Mouse (Mus musculus) intestine, embryonic 14.5 days (tissue): Measurements from ENCODE around the gene Grin2b. TPM values are rescaled to one million over a fixed set of nuclear protein-coding genes. Genes with fewer than 3 reads are reported as not detected.

ENCODE experiments used
- ATAC-seq: fragments of 200-750 bp; cut with Nextera tagmentation; replicated peaks from 2 replicates; pipeline ENCODE4 v1.8.0; 2017; ENCODE audit warnings: low read depth, moderate number of reproducible peaks, moderate TSS enrichment, moderate library complexity; ENCODE audit not compliant: low FRiP score, low TSS enrichment
- DNase-seq: peaks from one replicate; pipeline ENCODE4 v3.0.0-alpha.2; 2018; ENCODE audit warnings: low spot score
- H3K27ac ChIP-seq: fragments of 300-500 bp; sonication (generic); 2 replicates; pipeline ENCODE4 v1.5.1; 2014; ENCODE audit warnings: low read depth, mild to moderate bottlenecking, control low read depth
- H3K27me3 ChIP-seq: fragments of 300-500 bp; sonication (generic); replicated peaks from 2 replicates; pipeline ENCODE4 v1.6.1; 2014; ENCODE audit warnings: low read length, control low read depth; ENCODE audit not compliant: control insufficient read depth, insufficient read depth
- H3K36me3 ChIP-seq: fragments of 300-500 bp; sonication (generic); 2 replicates; pipeline ENCODE4 v1.6.1; 2014; ENCODE audit warnings: low read length, control low read depth; ENCODE audit not compliant: control insufficient read depth, insufficient read depth
- H3K4me1 ChIP-seq: fragments of 300-500 bp; sonication (generic); replicated peaks from 2 replicates; pipeline ENCODE4 v1.6.1; 2014; ENCODE audit warnings: low read length, control low read depth, mixed read lengths; ENCODE audit not compliant: control insufficient read depth, insufficient read depth
- H3K4me2 ChIP-seq: fragments of 300-500 bp; sonication (generic); 2 replicates; pipeline ENCODE4 v1.6.1; 2014; ENCODE audit warnings: low read length
- H3K4me3 ChIP-seq: fragments of 300-500 bp; sonication (generic); 2 replicates; pipeline ENCODE4 v1.5.1; 2014; ENCODE audit warnings: low read depth, low read length, control low read depth, mixed read lengths
- H3K9ac ChIP-seq: fragments of 300-500 bp; sonication (generic); 2 replicates; pipeline ENCODE4 v1.6.1; 2014; ENCODE audit warnings: mild to moderate bottlenecking, low read length
- H3K9me3 ChIP-seq: fragments of 300-500 bp; sonication (generic); 2 replicates; pipeline ENCODE4 v1.6.1; 2016; ENCODE audit warnings: low read length, control low read depth; ENCODE audit not compliant: control insufficient read depth
- WGBS: fragments of 180-500 bp; shearing (Covaris S2); extraction: QIAGEN DNeasy Blood & Tissue Kit; methylation state at CpG from one replicate; pipeline ENCODE4 v1.1.7; 2014; 5-methylcytosine and 5-hydroxymethylcytosine counted together
- polyA plus RNA-seq: library from polyadenylated mRNA; unstranded; fragments of >200 nt; fragmentation: Nextera tagmentation; extraction: Ambion mirVana; gene quantifications from 2 replicates; pipeline ENCODE4 v1.2.1, GENCODE M21; 2014

Gene Grin2b
- polyA plus RNA-seq: 0.77 and 1.2 TPM in 2 replicates

DNA sequence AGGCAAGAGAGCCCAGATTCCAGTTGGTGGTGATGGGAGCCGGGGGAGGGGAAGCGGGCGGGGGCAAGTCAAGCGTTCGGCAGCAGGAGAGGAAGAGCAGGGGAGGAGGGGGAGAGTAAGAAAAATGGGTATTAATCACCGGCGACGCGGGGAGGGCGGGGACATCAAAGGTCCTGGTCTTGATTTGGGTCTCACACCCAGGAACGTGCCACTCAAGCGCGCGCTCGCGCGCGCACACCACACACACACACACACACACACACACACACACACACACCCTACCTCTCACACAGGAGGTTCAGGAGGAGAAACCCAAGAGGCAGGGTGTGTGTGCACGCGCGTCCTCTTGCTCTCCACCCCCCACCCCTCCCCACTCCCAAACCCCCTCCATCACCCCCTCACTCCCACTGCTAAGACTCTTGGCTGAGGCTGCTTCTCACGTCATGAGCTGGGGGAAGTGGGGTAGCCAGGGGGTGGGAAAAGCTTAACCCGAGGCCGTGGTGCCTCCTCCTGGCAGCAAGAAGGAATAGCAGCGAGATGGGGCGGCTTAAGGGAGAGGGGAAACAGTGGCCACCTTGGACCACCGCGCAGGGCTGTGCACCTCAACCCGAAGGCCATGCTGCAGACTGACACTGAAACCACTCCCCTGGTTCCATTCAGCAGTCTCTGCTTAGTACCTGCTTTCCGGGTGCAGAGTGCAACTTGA is at the start of gene Grin2b:
Grin2b (minus strand) TSS at position 321 of the 706 bp plus-strand sequence.
- peak; percentile 69 for ATAC-seq
- Histone ChIP-seq H3K4me3 (peak within 1 kb of the TSS; percentile 43), H3K9ac (no peak within 1 kb of the TSS; the same call in 1 of the 2 replicates), H3K27ac (no peak within 1 kb of the TSS), H3K36me3 (no peaks in the 10 kb centered on the region), H3K4me1 (0 out of 2 replicates have a peak, but pooled peaks cover 8% of the 10 kb centered on the region), H3K27me3 (peaks cover 36% of the 10 kb centered on the region), H3K4me2 (peak within 1 kb of the TSS; percentile 86), H3K9me3 (no peaks in the 10 kb centered on the region)
- 2% methylated on average over 28 of the region's 30 CpGs for WGBS
- peak; percentile 75 for DNase-seq

DNA sequence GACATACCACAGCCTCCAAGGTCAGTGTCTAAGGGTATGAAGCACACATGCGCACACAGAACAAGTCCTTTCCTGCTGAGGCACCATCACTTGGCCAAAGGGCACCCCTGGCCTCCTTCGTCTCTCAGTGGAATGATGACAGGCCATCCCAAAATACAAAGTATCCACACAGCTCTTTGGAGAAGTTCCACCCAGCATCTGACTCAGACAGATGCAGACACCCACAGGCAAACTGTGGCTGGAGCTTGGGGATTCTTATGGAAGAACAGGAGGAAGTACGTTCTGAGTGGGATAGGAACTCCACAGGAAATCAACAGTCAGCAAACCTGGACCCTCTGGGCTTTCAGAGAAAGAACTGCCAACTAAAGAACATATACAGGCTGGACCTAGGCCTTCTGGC is 48.6 kb upstream of the Grin2b start:
- no peak for ATAC-seq
- DNase-seq: no peak
- Histone ChIP-seq H3K9ac (no peak overlapping the region), H3K27me3 (no peaks in the 10 kb centered on the region), H3K4me1 (no peaks in the 10 kb centered on the region), H3K27ac (no peak overlapping the region), H3K4me2 (no peak overlapping the region), H3K9me3 (no peaks in the 10 kb centered on the region), H3K4me3 (no peak overlapping the region), H3K36me3 (no peaks in the 10 kb centered on the region)
- 86% methylated on average over 3 of the region's 3 CpGs for WGBS

DNA sequence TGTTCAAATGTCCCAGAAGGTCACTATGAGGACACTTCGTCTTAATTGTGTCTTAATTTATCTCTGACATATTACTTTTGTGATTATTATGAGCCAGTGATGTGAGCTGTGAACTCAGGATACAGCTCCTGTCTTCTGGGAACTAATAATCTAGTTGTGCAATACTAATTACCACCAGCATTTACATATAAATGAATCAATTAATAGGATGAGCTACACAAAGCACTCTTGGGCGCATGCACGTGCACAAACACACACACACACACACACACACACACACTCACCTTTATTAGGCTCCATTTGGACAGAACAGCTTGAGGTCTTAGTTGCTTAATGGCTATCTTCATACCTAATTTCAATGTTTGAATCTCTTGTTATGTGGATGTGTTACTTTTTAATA is 37.1 kb upstream of the Grin2b start:
- ATAC-seq (no peak), DNase-seq (no peak)
- no peaks in the 10 kb centered on the region for H3K4me1 ChIP-seq
- no peak overlapping the region for H3K9ac ChIP-seq
- no peaks in the 10 kb centered on the region for H3K27me3 ChIP-seq
- 86% methylated on average over 3 of the region's 3 CpGs for WGBS
- no peak overlapping the region for H3K27ac ChIP-seq
- no peak overlapping the region for H3K4me2 ChIP-seq
- 0 out of 2 replicates have a peak, but pooled peaks cover 3% of the 10 kb centered on the region for H3K9me3 ChIP-seq
- H3K36me3 ChIP-seq: no peaks in the 10 kb centered on the region
- no peak overlapping the region for H3K4me3 ChIP-seq

DNA sequence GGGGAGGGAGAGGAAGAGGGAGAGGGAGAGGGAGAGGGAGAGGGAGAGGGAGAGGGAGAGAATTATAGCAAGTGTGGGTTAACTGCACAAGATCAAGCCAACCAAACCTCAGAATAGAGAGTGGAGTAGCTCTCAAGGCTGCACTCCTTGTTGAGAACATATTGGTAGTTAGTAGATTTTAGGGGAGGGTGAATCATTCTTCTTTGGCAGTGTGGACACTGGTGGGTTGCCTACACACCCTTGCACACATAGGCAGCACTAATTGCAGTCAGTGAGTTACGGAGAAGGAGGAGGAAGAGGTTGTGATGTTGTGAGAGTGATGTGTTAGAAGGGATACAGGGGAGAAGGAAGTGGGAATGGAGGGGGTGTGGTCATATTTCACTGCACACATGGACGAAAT is 26.5 kb upstream of the Grin2b start:
- H3K4me1 ChIP-seq: no peaks in the 10 kb centered on the region

DNA sequence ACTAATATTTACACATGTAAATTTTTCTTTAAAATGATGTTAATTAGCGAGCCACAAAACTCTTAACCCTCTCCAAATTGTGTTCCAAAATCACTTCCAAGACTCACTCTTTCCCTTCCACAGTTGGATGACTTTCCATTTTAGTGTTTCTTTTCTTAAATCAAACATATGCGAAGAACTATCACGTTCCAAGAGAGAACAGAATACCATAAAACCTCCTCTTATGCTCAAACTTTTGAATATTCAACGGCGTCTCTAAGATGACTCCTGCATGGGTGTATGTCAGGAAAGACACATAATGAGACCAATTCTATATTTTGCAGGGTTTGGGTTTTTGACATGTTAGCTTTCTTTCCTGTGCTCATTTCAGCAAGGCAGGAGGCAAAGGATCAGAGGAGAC is 21.3 kb upstream of the Grin2b start:
- no peaks in the 10 kb centered on the region for H3K27me3 ChIP-seq
- H3K27ac ChIP-seq: no peak overlapping the region
- H3K4me2 ChIP-seq: no peak overlapping the region
- H3K9ac ChIP-seq: no peak overlapping the region
- no peaks in the 10 kb centered on the region for H3K4me1 ChIP-seq
- ATAC-seq (no peak), DNase-seq (no peak)
- H3K36me3 ChIP-seq: no peaks in the 10 kb centered on the region
- no peaks in the 10 kb centered on the region for H3K9me3 ChIP-seq
- H3K4me3 ChIP-seq: no peak overlapping the region
- 83% methylated on average over 5 of the region's 5 CpGs for whole genome bisulfite sequencing

More for the DNA sequence above, 26.5 kb upstream of the Grin2b start:
- Histone ChIP-seq H3K4me3 (no peak overlapping the region), H3K36me3 (no peaks in the 10 kb centered on the region), H3K4me2 (no peak overlapping the region), H3K9ac (no peak overlapping the region), H3K27ac (no peak overlapping the region), H3K9me3 (no peaks in the 10 kb centered on the region), H3K27me3 (no peaks in the 10 kb centered on the region)
- DNase-seq (no peak), ATAC-seq (no peak)
- 91% methylated on average over 2 of the region's 2 CpGs for WGBS

DNA sequence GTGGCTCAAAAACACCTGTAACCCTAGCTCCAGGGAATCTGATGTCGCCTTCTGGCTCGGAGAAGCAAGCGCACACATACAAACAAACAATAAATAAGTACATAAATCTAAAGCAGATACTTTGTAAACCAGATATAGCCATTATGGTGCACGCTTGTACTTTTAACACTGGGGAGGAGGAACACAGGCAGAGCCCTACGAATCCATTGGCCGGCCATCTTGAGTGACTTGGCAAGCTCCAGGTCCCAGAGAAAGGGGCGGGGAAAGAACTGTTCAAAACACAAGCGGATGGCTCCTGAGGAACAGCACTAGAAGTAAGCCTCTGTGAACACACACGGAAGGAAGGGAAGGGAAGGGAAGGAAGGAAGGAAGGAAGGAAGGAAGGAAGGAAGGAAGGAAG is 4.8 kb upstream of the Grin2b start:
- 85% methylated on average over 9 of the region's 9 CpGs for WGBS

DNA sequence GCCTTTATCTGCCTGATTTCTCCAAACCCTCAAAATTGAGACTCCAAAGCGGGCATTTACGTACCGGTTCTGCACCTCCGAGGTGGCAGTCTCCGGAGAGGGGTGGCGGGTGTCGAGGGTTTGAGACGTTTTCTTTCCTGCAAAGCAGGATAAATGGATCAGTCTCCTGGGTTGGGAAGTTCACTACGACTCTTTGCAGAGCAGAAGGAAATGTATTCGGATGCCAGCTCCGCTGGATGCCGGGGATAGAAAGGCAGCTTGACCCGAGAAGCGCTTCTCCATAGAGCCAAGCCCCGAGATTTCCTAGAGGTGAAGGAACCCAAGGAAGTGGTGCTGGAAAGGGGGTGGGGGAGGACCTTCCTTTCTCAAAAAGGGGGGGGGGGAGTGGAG is 515 bp downstream of the Grin2b start:
- H3K27me3 ChIP-seq: peaks cover 36% of the 10 kb centered on the region
- H3K9me3 ChIP-seq: no peaks in the 10 kb centered on the region
- no peak overlapping the region for H3K27ac ChIP-seq
- H3K4me3 ChIP-seq: peak overlapping the region; percentile 43
- ATAC-seq (peak; percentile 28; the same call in 1 of the 2 replicates), DNase-seq (peak; percentile 75)
- H3K4me2 ChIP-seq: peak overlapping the region; percentile 86
- 0 out of 2 replicates have a peak, but pooled peaks cover 8% of the 10 kb centered on the region for H3K4me1 ChIP-seq
- WGBS: under 1% methylated on average over 15 of the region's 15 CpGs
- no peaks in the 10 kb centered on the region for H3K36me3 ChIP-seq
- H3K9ac ChIP-seq: no peak overlapping the region; the same call in 1 of the 2 replicates

More for the DNA sequence above, 4.8 kb upstream of the Grin2b start:
- H3K4me3 ChIP-seq: no peak overlapping the region
- DNase-seq: no peak
- H3K9me3 ChIP-seq: no peaks in the 10 kb centered on the region
- 0 out of 2 replicates have a peak, but pooled peaks cover 3% of the 10 kb centered on the region for H3K4me1 ChIP-seq
- no peak overlapping the region for H3K27ac ChIP-seq
- H3K36me3 ChIP-seq: no peaks in the 10 kb centered on the region
- peaks cover 1% of the 10 kb centered on the region for H3K27me3 ChIP-seq
- H3K4me2 ChIP-seq: no peak overlapping the region
- H3K9ac ChIP-seq: no peak overlapping the region
- no peak for ATAC-seq

DNA sequence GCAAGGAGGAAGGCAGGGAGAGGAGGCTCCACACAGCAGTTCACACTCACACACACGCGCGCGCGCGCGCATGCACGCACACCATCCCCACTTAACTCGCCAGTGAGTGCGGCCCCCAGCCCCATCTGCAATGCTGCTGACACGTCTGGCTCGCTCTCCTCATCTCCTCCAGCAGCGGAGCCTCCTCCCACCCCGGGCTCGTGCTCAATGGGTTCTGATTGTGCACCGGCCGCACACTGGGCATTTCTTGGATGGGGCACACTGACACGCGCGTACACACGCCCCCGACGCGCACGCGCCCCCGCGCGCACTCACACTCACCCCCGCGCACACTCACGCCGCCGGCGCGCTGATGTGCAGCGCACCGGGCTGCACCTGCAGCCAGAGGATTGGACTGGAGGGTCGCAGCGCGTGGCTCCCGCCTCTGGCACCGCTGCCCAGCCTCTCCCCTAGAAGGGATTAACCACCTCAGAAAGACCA is 1.1 kb downstream of the Grin2b start:
- Histone ChIP-seq H3K4me2 (peak overlapping the region; percentile 86), H3K9ac (no peak overlapping the region; the same call in 1 of the 2 replicates), H3K27me3 (peaks cover 36% of the 10 kb centered on the region), H3K4me1 (0 out of 2 replicates have a peak, but pooled peaks cover 8% of the 10 kb centered on the region), H3K27ac (no peak overlapping the region), H3K9me3 (no peaks in the 10 kb centered on the region), H3K4me3 (peak overlapping the region; percentile 43), H3K36me3 (no peaks in the 10 kb centered on the region)
- peak; percentile 66 for DNase-seq
- peak; percentile 73 for ATAC-seq
- 1% methylated on average over 43 of the region's 43 CpGs for WGBS
